Mouse (Mus musculus): Measurements from ENCODE around the gene Tada2b.

Tada2b gene

DNA sequence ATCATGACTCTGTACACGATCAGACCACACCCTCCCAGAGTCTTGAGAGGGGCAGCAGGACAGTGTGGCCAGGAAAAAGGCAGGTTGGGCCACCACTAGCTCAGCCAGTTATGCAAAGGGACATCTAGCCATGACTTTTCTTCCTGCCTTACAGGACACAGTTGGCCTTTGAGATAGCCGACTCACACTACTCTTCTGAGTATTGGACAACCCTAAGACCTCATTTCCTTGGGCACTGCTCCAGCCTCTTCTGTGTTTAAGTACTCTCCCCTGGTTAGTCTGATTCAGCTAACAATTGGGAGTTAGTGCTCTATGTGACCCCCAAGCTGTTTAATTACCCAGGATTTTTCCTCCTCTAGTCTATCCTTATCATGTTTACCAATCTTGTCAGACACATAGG, 4.3 kb downstream of the Tada2b start:
- no peak for DNase-seq

DNA sequence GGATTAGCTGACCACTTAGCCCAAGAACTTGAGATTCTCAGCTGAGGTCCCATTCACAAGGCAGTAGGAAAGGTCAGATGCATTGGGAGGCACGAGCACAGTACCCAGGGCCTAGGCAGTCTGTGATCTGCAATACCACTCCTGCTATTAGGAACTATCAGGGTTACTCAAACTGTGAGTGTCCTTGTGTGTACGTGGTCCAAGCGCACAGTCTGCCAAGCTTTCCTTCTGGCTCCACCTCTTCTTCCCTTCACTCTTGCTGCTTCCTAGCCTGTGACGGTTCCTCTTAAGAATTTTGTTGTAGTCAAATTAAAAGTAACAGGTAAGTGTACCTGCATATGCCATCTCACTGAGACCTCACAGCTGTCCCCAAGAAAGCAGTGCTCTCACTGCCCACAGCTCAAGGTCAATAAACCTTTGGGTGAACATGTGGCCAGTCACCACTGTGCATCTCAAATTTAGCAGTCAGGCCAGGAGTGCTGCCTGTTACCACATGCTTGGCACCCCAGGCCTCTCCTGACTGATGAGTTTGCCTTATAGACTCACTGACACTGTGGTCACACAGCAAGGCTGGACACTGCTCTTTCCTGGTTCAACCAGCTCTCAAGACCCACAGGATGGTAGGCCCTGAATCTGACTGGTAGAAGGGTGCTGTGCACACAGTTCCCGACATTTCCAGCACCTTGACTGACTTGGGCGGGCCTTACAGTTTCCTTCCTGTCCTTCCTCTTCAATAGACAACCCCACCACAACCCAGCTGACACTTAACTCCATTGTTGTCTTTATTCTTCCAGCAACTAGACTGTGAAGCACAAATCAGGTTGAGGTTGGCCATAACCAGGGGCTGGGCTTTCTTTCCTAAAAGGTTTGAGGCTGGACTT, 5.3 kb downstream of the Tada2b start:
- DNase-seq, result no peak

DNA sequence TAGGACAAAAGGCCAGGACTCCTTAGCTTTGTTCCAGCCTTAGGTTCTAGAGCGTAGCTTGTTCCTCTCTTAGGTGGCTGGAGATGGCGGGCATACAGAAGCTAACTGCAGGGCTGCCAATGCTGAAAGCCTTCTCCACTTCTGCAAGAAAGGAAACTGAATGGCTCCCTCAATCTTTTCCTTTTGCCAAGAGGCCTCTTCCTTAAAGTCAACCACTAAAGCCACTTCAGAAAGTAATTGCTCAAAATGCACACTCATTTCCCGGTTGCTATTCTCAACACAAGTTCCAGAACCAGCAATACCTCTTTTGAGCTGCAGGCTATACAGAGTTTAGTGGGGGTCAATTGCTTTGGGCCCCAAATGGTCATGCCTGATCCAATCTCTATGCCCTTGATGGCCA, 6.6 kb downstream of the Tada2b start:
- DNase-seq, result no peak

DNA sequence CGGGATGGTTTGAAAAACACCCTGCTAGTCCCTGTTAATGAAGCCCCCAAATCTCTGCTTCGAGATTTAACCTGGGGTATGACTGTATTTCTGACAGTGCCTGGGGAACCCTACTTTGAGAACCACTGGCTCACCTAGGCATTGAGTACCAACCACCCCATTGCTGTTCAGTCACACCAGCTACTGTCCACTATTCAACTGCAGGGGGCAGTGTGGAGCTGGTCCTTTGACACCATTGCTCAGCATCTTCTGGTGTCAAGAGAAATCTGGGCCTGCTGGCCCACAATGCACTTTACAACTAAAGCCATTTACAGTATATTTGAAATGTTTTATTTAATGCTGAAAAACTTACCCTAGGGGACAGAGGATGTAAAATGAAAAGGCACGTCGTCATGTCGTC, 9.8 kb downstream of the Tada2b start:
- peak; percentile 87 to 88 for DNase-seq

DNA sequence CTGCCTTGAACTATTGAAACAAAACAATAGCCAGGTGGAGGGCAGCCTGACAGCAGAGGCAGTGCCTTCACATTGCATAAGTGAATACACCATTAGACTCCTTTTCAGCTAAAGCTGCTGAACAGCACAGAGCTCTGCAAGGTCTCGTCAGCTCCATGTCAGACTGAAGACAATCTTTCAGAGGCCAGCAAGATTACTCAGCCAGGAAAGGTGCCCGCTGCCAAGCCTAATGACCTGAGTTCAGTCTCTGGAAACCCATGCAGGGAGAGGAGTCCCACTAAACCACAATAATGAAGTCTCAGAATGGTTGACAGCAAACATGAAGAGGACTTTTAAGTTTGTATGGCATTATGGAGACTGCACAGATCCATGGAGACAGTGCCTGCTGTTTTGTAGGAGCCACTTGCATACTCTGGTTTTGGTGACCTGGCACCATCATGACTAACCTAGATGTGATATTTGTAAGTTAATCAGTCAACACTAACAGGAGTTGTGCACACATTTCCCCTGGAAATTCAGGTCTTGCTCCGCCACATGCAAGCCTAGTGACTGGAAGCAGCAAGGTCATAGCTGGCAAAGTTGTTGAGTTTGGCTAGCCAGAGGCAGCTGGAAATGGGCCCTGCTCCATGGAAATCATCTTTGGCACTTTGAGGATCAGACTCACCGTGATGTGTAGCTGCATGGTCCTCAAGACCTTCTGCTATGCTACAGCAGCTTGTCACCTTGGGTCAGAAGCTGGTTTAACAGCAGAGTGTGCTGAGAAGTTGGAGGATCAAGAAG, 11.0 kb downstream of the Tada2b start:
- no peak for DNase-seq

DNA sequence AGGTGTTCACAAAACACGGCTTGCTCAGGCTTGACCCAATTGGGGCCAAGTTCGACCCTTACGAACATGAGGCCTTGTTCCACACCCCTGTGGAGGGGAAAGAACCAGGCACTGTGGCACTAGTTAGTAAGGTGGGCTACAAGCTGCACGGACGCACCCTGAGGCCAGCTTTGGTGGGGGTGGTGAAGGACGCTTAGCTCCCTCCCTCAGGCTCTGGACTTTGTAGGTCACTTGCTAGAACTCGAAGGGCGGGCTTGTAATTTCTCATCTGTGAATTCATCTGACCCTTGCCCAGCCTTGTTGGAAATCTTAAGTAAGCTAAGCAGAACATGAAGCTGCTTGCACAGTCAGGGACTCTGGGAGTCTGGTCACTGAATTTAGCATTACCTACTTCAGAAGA, 12.9 kb downstream of the Tada2b start:
- no peak for DNase-seq

DNA sequence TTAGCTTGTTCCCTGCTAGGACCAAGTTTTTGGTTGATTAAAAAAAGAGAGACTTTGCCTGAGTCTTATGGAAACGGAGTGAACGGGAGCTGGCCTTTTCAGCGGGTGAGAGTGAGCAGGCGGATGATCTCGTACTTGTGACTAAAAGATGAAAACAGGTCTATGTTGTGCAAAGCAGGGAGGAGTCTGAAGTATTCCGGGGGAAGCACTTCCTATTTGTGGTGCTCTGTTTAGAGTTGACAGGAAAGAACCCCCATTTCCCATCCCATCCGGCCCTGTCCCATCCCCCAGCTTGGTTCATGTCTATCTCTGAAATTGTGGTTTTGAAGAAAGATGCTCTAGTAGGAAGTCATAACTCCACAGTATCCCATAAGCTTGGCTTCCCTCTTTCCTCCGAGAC, 18.2 kb downstream of the Tada2b start:
- DNase-seq, result no peak

DNA sequence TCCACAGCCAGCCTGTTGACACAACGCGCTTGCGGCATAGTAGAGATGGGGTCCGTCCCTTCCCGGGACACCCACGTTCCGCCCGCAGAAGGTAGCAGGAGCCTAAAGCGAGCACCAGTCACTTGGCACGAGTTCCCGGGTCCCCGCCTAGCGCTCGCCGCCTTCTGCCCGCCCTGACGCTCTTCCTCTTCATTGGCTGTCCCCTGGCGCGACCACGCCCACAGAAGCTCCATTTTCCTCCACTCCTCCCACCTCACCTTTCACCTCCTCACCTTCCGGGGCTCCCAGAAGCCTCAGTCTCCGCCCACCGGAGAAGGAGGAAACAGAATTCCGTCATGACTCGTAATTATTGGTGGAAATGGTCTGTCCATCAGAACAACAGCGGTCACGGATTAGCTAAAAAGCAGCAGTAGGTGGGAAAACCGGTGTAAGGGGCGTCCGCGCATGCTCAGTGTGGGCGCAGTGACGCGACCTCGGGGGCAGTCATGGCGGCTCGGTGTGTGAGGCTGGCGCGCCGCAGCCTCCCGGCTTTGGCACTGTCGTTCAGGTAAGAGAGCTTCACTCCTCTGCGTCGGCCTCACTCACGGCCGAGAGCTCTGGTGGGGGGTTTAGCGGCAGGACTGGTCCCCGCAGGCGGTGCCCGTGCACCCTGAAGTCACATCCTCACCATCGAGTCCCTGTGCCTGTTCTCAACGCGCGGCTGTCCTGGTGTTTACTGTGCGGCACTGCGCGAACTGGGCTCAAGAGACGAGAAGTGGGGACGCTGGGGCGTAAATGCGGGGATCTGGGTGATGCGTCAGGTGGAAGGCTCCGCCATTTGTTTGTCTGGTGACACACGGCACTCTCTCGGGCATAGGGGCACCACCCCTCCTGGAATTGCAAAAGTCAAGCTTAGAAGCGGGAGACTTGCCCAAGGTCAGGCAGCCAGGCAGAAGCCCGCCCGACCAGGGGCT, 19.1 kb downstream of the Tada2b start, which contains the start of gene Grpel1:
Grpel1 (plus strand) TSS at position 290 of the 953 bp plus-strand sequence.
- peak; percentile 96 for DNase-seq

DNA sequence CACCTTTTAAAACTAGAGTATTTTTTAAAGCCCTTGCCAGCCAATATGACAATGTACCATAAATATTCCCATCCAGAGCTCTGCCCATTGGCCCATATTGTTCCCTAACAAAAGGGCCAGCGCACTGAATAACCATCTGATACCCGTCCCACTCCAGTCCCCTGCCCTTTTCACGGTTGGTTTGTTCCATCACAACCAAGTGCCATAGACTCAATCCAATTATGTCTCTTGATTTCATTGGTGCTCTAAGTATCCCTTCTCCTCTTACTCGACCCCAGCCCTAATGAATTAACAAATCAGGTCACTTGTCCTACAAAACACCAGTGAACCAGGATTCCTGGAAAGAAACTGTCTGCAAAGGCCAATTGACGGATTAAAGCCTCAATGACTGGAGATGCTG, 20.7 kb downstream of the Tada2b start:
- no peak for DNase-seq

DNA sequence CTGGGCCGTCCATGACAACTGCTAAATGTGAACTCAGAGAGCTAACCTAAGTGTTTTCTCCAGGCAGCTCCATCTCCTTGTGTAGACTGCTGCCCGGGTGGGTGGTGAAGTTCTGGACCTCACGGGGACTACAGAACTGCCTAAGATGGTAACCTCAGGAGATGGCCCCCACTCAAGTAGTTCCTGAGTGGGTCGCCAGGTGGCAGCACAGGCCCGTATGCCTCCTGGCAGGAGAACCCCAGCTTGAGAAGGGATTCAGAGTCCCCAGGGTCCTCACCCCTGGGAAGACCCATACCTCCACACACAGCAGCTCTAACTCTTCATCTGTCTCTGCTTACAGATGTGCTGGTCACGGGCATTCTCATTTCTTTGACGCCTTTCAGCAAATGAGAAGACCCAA, 21.3 kb downstream of the Tada2b start:
- DNase-seq, result peak; percentile 90

DNA sequence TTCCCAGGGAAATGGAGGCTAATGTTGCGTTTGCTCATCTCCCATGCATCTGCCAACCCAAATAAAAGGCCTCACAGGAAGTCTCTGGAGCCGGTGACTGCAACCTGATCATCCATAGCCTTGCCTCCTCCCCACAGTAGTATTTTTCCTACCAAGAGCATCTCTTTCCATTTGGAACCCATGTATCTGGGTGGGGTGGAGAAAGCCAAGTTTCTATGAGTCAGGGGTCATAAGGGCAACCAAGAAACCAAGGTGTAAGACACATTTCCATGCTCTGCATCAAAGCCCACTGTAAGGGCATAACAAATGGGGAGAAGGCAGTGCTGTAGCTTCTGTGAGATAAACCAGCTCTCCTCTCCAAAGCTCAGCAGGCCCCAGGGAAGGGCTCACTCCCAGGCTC, 22.9 kb downstream of the Tada2b start:
- DNase-seq, result no peak

DNA sequence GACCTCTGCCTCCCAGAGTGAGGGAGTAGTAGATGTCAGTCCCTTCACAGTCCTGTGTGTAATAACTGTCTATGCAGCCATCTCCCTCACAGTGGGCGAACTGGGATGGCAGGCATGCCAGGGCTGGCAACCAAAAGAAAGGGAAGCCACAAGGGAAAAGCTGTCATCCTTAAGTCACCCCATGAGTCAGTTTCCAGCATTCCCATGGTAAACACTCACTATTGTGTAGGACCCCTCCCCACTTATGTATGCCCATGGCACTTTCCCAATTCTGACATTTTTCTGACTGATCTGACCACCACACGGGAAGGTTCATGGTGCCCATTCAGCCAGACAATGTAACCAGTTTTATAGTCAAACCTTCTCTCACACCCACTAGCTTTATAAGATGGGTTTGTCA, 23.4 kb downstream of the Tada2b start:
- DNase-seq, result no peak

DNA sequence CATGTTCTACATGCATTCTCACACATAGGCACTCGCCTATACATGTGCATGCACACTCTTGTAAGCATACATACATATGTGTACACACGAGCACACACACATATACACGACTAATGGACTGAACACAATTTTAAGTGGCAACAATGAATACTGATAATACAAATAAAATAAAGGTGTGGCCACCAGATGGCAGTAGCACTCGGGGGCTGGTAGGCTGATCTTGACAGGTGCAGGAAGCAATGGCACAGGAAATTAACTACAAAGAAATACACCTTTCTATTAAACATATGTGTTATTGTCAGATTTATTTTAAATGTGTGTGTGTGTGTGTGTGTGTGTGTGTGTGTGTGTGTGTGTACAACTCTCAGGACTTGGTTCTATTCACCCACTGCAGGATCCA, 25.2 kb downstream of the Tada2b start:
- DNase-seq, result peak; percentile 81 to 85

DNA sequence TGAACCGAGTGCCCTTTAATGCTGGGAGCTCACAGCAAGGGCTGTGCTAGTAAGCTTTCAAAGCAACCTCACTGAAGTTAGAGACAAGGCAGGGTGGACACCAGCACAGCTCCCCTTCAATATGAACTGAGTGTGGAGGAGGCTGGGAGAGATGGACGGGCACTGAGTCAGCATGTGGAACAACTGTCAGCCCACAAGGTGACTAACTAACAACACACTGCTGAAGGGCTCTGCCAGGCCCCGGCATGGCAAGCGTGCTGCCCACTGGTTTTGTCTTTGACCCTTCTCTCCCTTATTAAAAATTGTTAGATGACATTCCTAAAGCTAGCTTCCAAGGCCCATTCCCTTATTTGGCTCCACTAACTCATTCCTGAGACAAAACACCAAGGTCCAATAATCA, 26.4 kb downstream of the Tada2b start:
- DNase-seq, result no peak

DNA sequence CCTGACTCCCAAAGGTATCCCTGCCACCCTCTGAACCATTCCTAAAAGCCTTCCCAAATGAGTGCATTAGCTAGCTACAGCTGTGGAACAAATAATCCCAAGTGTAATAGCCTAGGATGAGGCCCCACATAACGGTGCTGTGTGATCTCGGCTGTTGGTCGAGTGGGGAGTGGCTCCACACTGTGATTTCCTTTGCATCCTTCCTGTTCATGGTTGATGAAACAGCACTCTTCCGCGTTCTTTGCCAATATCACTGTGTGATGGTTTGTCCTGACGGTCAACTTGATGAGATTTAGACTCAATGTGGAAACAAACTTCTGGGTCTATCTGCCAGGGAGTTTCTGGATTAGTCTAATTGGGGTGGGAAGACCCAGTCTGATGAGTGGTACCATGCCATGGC, 31.3 kb downstream of the Tada2b start:
- DNase-seq, result peak; percentile 34 to 48

DNA sequence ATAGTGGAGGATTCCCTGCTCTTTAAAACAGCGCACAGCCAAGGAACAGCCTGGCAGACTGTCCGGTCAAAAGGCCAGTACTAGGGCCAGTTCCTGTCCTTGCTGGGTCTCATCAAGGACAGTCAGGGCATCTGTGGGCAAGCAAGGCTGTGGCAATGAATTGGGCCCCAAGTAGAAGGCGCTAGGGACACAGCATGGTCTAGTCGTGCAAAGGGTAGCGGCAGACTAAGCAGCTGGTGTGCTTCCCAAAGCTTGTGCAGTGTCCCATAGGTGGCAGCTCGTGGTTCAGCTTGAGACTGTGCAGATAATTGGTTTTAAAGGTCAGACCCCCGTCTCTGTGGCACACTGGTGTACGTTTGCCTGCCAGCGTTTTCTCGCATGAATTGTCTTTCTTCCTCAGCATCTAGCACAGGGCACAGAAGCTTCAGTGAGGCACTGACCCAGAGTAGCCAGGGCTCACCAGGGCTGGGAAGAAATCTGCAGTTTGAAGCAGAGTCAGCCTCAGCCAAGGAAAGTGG, 32.2 kb downstream of the Tada2b start:
- DNase-seq, result no peak

DNA sequence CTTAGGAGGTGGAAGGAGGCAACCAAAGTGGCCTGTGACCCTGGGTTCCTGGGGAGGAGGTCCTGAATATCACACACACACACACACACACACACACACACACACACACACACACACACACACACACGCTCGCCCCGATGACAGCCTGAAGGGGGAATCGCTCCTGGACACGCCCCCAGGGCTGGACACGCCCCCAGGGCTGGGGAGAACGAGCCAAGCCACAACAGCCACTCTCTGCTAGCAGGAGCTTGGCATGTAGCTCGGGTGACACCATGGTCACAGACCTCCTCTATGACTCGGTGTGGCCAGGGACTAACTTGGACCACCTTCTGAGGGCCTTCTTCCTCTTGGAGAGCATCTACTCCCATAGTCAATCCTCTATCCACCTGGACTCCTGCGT, 33.0 kb downstream of the Tada2b start:
- peak; percentile 48 to 57 for DNase-seq

DNA sequence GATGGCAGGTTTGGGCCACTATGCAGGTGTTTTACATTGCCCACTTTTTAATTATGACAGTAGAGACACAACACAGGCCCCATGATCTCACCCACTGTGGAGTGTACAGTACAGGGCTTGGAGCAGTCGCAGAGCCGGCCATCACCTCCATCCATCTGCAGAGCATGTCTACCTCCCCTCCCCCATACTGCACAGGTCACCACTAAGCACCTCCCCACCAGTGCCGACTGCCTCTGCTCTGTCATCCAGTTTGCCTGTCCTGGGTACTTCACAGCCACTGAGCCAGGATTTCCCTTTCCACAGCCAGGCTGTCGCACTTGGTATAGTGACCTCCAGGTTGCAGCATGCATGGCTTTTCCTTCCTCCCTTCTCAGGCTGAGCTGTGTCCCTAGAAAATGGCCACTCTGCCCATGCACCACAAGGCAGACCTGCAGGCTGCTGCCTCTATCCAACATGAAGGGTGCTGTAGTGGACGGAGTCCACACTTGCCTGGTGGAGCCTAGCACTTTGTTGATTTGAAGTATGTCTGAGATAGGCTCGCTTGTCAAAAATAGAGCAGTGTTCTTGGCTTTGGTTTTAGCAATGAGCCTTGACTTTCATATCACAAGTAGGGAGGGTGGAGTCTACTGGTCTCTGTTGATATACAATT, 34.3 kb downstream of the Tada2b start:
- DNase-seq, result no peak

DNA sequence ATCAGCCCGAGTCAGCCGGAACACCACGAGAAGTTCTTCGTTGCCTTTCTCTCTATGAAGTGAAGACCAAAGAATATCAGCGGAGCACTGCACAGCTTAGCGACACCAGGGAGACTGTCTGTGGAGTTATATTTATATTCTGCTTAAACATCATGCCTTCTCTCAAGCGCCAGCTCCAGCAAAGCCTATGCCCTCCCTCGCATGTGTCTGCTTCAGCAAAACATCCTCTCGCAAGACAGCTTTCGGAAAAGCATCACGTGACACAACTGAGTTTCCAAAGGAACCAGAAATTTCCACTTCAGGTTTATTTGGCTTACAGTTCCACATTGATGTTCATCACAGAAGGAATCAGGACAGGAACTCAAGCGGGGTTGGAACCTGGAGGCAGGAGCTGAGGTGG, 36.2 kb downstream of the Tada2b start:
- DNase-seq, result no peak

DNA sequence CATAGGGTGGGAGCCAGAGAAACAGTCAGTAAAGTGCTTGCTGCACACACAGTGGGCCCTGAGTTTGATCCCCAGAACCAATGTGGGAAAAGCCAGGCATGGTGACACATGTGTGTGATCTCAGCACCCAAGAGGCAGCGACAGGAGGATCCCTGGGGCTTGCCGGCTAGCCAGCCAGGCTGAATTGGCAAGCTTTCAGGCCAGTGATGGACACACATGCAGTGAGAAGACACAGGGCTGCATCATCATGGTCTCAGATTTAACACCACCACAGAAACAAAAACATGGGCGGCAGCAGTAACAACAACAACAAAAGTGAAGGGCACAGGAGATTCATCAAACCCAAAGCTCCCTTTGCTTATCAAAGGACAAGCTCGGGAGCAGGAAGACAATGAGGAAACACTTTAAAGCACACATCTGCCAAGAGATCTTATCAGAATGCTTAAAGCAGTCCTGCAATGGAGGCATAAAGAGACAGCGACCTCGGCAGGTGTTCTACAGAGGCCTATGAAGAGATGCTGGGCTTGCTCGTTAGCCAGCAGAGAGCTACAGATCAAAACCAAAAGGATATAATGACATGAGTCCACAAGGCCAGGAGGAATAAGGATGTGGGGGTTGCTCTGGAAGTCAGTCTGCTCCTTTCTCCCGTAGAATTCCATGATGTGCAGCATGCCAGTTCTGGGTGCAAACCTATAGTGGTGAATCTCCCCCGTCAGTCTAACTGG, 37.8 kb downstream of the Tada2b start:
- DNase-seq, result no peak

DNA sequence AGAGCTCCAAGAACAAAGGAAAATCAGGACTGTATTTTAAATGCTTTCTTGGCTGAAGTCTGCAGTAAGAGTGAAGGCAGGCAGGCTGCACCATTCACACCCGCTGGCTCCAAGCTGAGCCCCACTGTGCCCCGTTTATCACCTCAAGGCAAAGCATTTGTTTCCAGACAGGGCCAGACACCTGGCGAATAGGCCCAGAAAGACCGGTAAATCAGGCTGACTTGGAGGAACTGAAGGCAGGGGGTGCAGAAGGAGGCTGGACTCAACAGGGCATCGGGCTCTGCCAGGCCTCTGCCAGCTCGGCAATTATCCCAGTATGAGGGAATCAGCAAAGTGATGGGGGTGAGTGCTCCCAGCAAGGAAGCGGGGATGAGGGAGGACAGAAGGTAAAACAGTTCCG, 39.1 kb downstream of the Tada2b start:
- DNase-seq, result no peak

DNA sequence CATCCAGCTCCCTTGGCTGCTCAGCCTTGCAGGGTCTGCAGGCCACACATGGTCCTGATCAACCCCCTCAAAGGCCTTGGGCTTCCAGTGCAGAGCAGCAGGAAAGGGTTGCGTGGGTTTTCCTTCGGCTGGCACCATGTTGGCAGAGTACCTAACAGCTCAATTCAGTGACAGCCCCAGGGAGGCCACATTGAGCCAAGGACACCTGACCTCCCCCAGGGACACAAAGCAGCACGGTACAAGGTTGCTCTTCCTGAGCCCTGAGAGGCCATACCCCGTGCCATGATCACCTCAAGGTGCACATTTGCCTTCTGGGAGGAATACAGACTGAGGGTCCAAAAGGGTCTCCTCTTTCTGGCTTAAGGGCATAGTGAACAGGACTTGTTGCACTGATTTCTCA, 39.5 kb downstream of the Tada2b start:
- DNase-seq, result no peak

Data from B cell, adult 2 months (primary cell).